In the genomic region with DNA sequence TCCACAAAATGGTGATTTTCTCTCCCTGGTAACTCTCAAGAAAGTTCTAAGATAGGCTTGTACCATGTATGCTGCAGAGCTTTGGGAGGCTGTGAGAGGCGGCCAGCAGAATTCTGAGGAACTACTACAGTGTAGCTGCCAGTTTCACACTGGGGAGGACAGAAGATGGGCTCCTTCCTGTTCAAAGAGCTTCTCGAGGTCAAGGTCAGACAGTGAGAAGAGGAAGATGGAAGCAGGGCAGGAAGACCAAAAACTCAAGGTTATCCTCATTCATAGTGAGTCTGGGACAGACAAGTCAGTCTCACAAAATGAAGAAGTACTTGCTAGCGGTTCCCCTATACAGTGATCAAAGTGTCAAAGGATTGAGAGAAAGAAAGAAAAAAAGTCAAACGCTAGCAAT, we compare ENCODE assay signal across 27 mouse cellular contexts. TPM values are rescaled to one million over a fixed set of nuclear protein-coding genes. Genes with fewer than 3 reads are reported as not detected.
DNase-seq lines count a peak whose midpoint lies in the region; ATAC-seq and TF ChIP-seq lines count a peak whose summit lies in the region.
"Had no signal": no experiment of that assay in that cellular context is flagged by ENCODE, and none has a peak within 500 bp of the region (broad histone marks: within the 10 kb centered on the region; RNA-seq: fewer than 3 reads in every experiment).

No protein-coding gene starts in this region.

- H3K4me3 ChIP-seq in liver, adult 2 months (ENCODE audit: insufficient read depth, low read depth, low read length) = no peak overlapping the region
- H3K4me3 ChIP-seq in liver, embryonic 12.5 days = no peak overlapping the region
- no peak overlapping the region for H3K4me3 ChIP-seq in brown adipose tissue, adult 24 weeks (ENCODE audit: insufficient read depth, low read depth, low read length)
- H3K4me3 ChIP-seq in embryonic facial prominence, embryonic 12.5 days = no peak overlapping the region
- no peak overlapping the region for H3K4me3 ChIP-seq in kidney, embryonic 14.5 days (ENCODE audit: low read length)
- H3K4me3 ChIP-seq: forebrain, embryonic 13.5 days; heart, embryonic 12.5 days; hindbrain, embryonic 12.5 days; megakaryocyte, embryonic 14.5 days; midbrain, embryonic 13.5 days; stomach, embryonic 15.5 days had no signal

- no peaks in the 10 kb centered on the region for H3K4me1 ChIP-seq in liver, adult 2 months (ENCODE audit: control insufficient read depth, insufficient read depth, low read length)
- H3K4me1 ChIP-seq in liver, embryonic 12.5 days = no peaks in the 10 kb centered on the region
- no peaks in the 10 kb centered on the region for H3K4me1 ChIP-seq in brown adipose tissue, adult 24 weeks (ENCODE audit: control insufficient read depth, insufficient read depth, insufficient read length, low read length)
- peaks cover 19% of the 10 kb centered on the region for H3K4me1 ChIP-seq in embryonic facial prominence, embryonic 12.5 days
- no peaks in the 10 kb centered on the region for H3K4me1 ChIP-seq in kidney, embryonic 14.5 days (ENCODE audit: control insufficient read depth, insufficient read depth, low read length)
- H3K4me1 ChIP-seq: forebrain, embryonic 13.5 days; megakaryocyte, embryonic 14.5 days; stomach, embryonic 15.5 days had no signal

- no peak for TF ChIP-seq CTCF in liver, adult 2 months (IDR thresholded peaks at IDR 0.05; ENCODE audit: low read depth, low read length)

- peak; percentile 46 for DNase-seq in liver, adult 2 months (ENCODE audit: extremely low read depth, low read depth, low spot score)
- DNase-seq: adrenal gland, postnatal 36 days; B cell, adult 2 months; cerebellum, adult 8-10 months; gastrocnemius, postnatal 10 days; heart, postnatal 10 days; retina, postnatal 1 day; right cerebral cortex, postnatal 25 days; thymus, postnatal 25 days had no signal

- no peaks in the 10 kb centered on the region for H3K27me3 ChIP-seq in liver, adult 2 months (ENCODE audit: control insufficient read depth, insufficient read depth, low read length)
- H3K27me3 ChIP-seq in liver, embryonic 12.5 days (replicated peaks) = no peaks in the 10 kb centered on the region
- no peaks in the 10 kb centered on the region for H3K27me3 ChIP-seq in embryonic facial prominence, embryonic 12.5 days
- H3K27me3 ChIP-seq in kidney, embryonic 14.5 days (ENCODE audit: control insufficient read depth, insufficient read depth, low read length) = no peaks in the 10 kb centered on the region
- H3K27me3 ChIP-seq: CH12.LX; forebrain, embryonic 13.5 days; heart, embryonic 12.5 days; hindbrain, embryonic 12.5 days; megakaryocyte, embryonic 14.5 days; midbrain, embryonic 13.5 days; Patski; stomach, embryonic 15.5 days had no signal

- H3K79me2 ChIP-seq in liver, adult 2 months (ENCODE audit: control insufficient read depth, insufficient read depth, low read length) = no peaks in the 10 kb centered on the region

- H3K9me3 ChIP-seq in liver, embryonic 12.5 days (replicated peaks) = no peaks in the 10 kb centered on the region
- no peaks in the 10 kb centered on the region for H3K9me3 ChIP-seq in embryonic facial prominence, embryonic 12.5 days
- no peaks in the 10 kb centered on the region for H3K9me3 ChIP-seq in kidney, embryonic 14.5 days (ENCODE audit: control insufficient read depth, low read length)
- H3K9me3 ChIP-seq: G1E; stomach, embryonic 15.5 days had no signal

- ATAC-seq in liver, embryonic 12.5 days = no peak
- ATAC-seq in embryonic facial prominence, embryonic 12.5 days (ENCODE audit: insufficient number of reproducible peaks, insufficient read depth, low FRiP score, low TSS enrichment) = no peak
- ATAC-seq in monocyte, adult 5-6 weeks (replicated peaks; ENCODE audit: insufficient number of reproducible peaks, low FRiP score, low TSS enrichment, poor library complexity, severe bottlenecking) = peak; percentile 84
- no peak for ATAC-seq in cerebellum, adult (ENCODE audit: insufficient number of reproducible peaks, low FRiP score, low TSS enrichment)
- no peak for ATAC-seq in kidney, embryonic 14.5 days (ENCODE audit: low FRiP score, low TSS enrichment)
- ATAC-seq: forebrain, embryonic 13.5 days; intestine, postnatal 0 days; midbrain, embryonic 13.5 days; Patski had no signal

- WGBS in liver, adult 2 months = 84% methylated on average over 4 of the region's 4 CpGs
- WGBS in liver, embryonic 12.5 days (ENCODE audit: insufficient replicate concordance) = 53% methylated on average over 4 of the region's 4 CpGs
- 89% methylated on average over 4 of the region's 4 CpGs for WGBS in embryonic facial prominence, embryonic 12.5 days
- 86% methylated on average over 4 of the region's 4 CpGs for whole genome bisulfite sequencing in kidney, embryonic 14.5 days

- H3K9ac ChIP-seq in liver, adult 2 months (ENCODE audit: low read depth, low read length) = no peak overlapping the region
- H3K9ac ChIP-seq in liver, embryonic 12.5 days = no peak overlapping the region
- H3K9ac ChIP-seq in embryonic facial prominence, embryonic 12.5 days = no peak overlapping the region
- no peak overlapping the region for H3K9ac ChIP-seq in kidney, embryonic 14.5 days (ENCODE audit: low read depth, low read length)
- H3K9ac ChIP-seq: forebrain, embryonic 13.5 days; heart, embryonic 12.5 days; hindbrain, embryonic 12.5 days; liver, embryonic 14.5 days; midbrain, embryonic 13.5 days; stomach, embryonic 15.5 days had no signal

- no peak overlapping the region for H3K4me2 ChIP-seq in liver, embryonic 12.5 days
- H3K4me2 ChIP-seq in embryonic facial prominence, embryonic 12.5 days (replicated peaks) = no peak overlapping the region
- H3K4me2 ChIP-seq in kidney, embryonic 14.5 days (replicated peaks; ENCODE audit: low read depth, low read length) = no peak overlapping the region
- H3K4me2 ChIP-seq: forebrain, embryonic 13.5 days; heart, embryonic 12.5 days; hindbrain, embryonic 12.5 days; midbrain, embryonic 13.5 days; stomach, embryonic 15.5 days had no signal

- no peaks in the 10 kb centered on the region for H3K36me3 ChIP-seq in liver, adult 2 months (ENCODE audit: control insufficient read depth, insufficient read depth, low read length)
- H3K36me3 ChIP-seq in liver, embryonic 12.5 days = no peaks in the 10 kb centered on the region
- no peaks in the 10 kb centered on the region for H3K36me3 ChIP-seq in embryonic facial prominence, embryonic 12.5 days
- no peaks in the 10 kb centered on the region for H3K36me3 ChIP-seq in kidney, embryonic 14.5 days (ENCODE audit: control insufficient read depth, insufficient read depth, low read length)
- H3K36me3 ChIP-seq: G1E; heart, embryonic 12.5 days; hindbrain, embryonic 12.5 days; stomach, embryonic 15.5 days had no signal

- no peak for TF ChIP-seq POLR2A in liver, adult 2 months (IDR thresholded peaks at IDR 0.05; ENCODE audit: extremely low read depth, insufficient read depth, low read length)

- no peak overlapping the region for H3K27ac ChIP-seq in liver, adult 2 months (replicated peaks; ENCODE audit: insufficient read depth, low read depth, low read length)
- H3K27ac ChIP-seq in liver, embryonic 12.5 days = no peak overlapping the region
- peak overlapping the region; percentile 56; the same call in 1 of the 2 replicates for H3K27ac ChIP-seq in brown adipose tissue, adult 24 weeks (replicated peaks; ENCODE audit: low read depth, low read length)
- H3K27ac ChIP-seq in embryonic facial prominence, embryonic 12.5 days = 0 out of 2 replicates have a peak overlapping the region, but pooled peaks have one; percentile 23
- H3K27ac ChIP-seq in kidney, embryonic 14.5 days (ENCODE audit: low read depth, low read length) = no peak overlapping the region
- H3K27ac ChIP-seq: forebrain, embryonic 13.5 days; hindbrain, embryonic 12.5 days; kidney, postnatal 0 days; liver, embryonic 14.5 days; midbrain, embryonic 13.5 days; stomach, embryonic 15.5 days had no signal

RNA-seq across cellular contexts. Expression of gene Sgk1, which starts 8.3 kb away (rescaled TPM):
- total RNA-seq in liver, adult 2 months (2014; rRNA removed) = 20.9 and 27.4 TPM in 2 replicates
- 8.9 and 9.1 TPM in 2 replicates for polyA plus RNA-seq in liver, adult 2 months (2012; rRNA removed)
- 11.6 and 12.2 TPM in 2 replicates for polyA plus RNA-seq in liver, embryonic 12.5 days (2016; fragmentation: Nextera tagmentation; extraction: Ambion mirVana)
- 27.6 and 37.6 TPM in 2 replicates for polyA plus RNA-seq in brown adipose tissue, adult 24 weeks (2012; ENCODE audit: insufficient read depth, insufficient read length, missing spikeins)
- polyA plus RNA-seq in embryonic facial prominence, embryonic 12.5 days (2016; fragmentation: Nextera tagmentation; extraction: Ambion mirVana) = 32.8 and 41.7 TPM in 2 replicates
- 323 to 475 TPM (median 431 TPM) in 3 replicates for total RNA-seq in monocyte, adult 5-6 weeks (2017)
- polyA plus RNA-seq in kidney, embryonic 14.5 days (2014; fragmentation: Nextera tagmentation; extraction: Ambion mirVana) = 40.9 and 52.1 TPM in 2 replicates

Comparison
In these comparisons a context has a peak if more than half of its experiments do, and no peak if none do; other contexts are left out.
1. H3K27ac ChIP-seq: peak in brown adipose tissue, adult 24 weeks (single experiment) and embryonic facial prominence, embryonic 12.5 days (single experiment); none in liver, adult 2 months (single experiment), liver, embryonic 12.5 days (single experiment) and kidney, embryonic 14.5 days (single experiment).